Mouse (Mus musculus): ENCODE data around the gene Rad52. TPM values are rescaled to one million over a fixed set of nuclear protein-coding genes. Genes with fewer than 3 reads are reported as not detected.

Gene Rad52
- total RNA-seq, 2 experiments from 2014 or later, result 35.7 to 37.7 TPM

Other genes with a start within 250 kb of the Rad52 start
- 10 to 100 TPM; 48.0 to 48.7 TPM for gene Erc1, start 54.5 kb upstream of the Rad52 start, total RNA-seq (2021)
- 100 to 1,000 TPM; 189 to 190 TPM for gene Wnk1, start 136.0 kb downstream of the Rad52 start, total RNA-seq (2021)
- 1 to 10 TPM in 1 of 2 experiments, under 1 TPM in 1; 0.67 to 1.3 TPM for gene Ninj2, start 190.7 kb downstream of the Rad52 start, total RNA-seq (2021)